ENCODE assay signal across 8 mouse cellular contexts in genomic region chr7:41633221-41633984, GRCm38 (mm10). TPM values are rescaled to one million over a fixed set of nuclear protein-coding genes. Genes with fewer than 3 reads are reported as not detected.
DNase-seq lines count a peak whose midpoint lies in the region; ATAC-seq lines count a peak whose summit lies in the region.

No protein-coding gene starts in this region.

- no peaks in the 10 kb centered on the region; the same call in 1 of the 2 replicates for H3K9me3 ChIP-seq in hindbrain, embryonic 11.5 days (ENCODE audit: control insufficient read depth, low read length)

- DNase-seq in Muller cell, postnatal 12 days (ENCODE audit: inconsistent ontology term), result peak; percentile 96
- DNase-seq in cerebellum, adult 9-11 months, result peak; percentile 97
- peak; percentile 93 to 95 for DNase-seq in frontal cortex, adult 2 months (ENCODE audit: extremely low spot score in 1 of 2, low spot score in 1 of 2)
- peak; percentile 88 for DNase-seq in hindbrain, embryonic 11.5 days (ENCODE audit: low spot score)
- DNase-seq in layer of hippocampus, postnatal 10 days (ENCODE audit: low spot score in 2 of 2), result peak; percentile 91 to 93
- DNase-seq in lung, postnatal 10 days, result peak; percentile 95
- peak; percentile 85 for DNase-seq in ovary, postnatal 36 days (ENCODE audit: low spot score)
- DNase-seq in thymus, postnatal 25 days, result peak; percentile 83

- WGBS in hindbrain, embryonic 11.5 days, result under 1% methylated on average over 25 of the region's 26 CpGs

- H3K27me3 ChIP-seq in hindbrain, embryonic 11.5 days (ENCODE audit: control insufficient read depth, insufficient read depth, low read length), result no peaks in the 10 kb centered on the region

- no peaks in the 10 kb centered on the region for H3K4me1 ChIP-seq in hindbrain, embryonic 11.5 days (replicated peaks; ENCODE audit: control insufficient read depth, insufficient read depth, low read length)

- H3K27ac ChIP-seq in hindbrain, embryonic 11.5 days (ENCODE audit: low read depth, low read length), result peak overlapping the region; percentile 89

- peak overlapping the region; percentile 83 for H3K4me2 ChIP-seq in hindbrain, embryonic 11.5 days (replicated peaks; ENCODE audit: low read depth, low read length)

- H3K9ac ChIP-seq in hindbrain, embryonic 11.5 days (ENCODE audit: low read depth, low read length), result peak overlapping the region; percentile 56

- H3K36me3 ChIP-seq in hindbrain, embryonic 11.5 days (ENCODE audit: control insufficient read depth, insufficient read depth, low read length), result peaks cover 3% of the 10 kb centered on the region; the same call in 1 of the 2 replicates

- peak; percentile 97 for ATAC-seq in hindbrain, embryonic 11.5 days (ENCODE audit: low FRiP score)

- peak overlapping the region; percentile 50 for H3K4me3 ChIP-seq in hindbrain, embryonic 11.5 days (ENCODE audit: low read depth, low read length)

RNA-seq across cellular contexts. Expression of gene Zfp788, which starts 0.4 kb away (rescaled TPM):
- polyA plus RNA-seq in frontal cortex, adult 2 months (2012; rRNA removed), result 18.6 and 21.1 TPM in 2 replicates
- 19.4 and 19.5 TPM in 2 replicates for polyA plus RNA-seq in hindbrain, embryonic 11.5 days (2014; fragmentation: Nextera tagmentation; extraction: Ambion mirVana)
- total RNA-seq in layer of hippocampus, postnatal 10 days (2021), result 10 to 100 TPM; 29.5 to 36.2 TPM

RNA-seq across cellular contexts. Expression of gene 2610021A01Rik, which starts 34.4 kb away (rescaled TPM):
- 13.2 and 13.6 TPM in 2 replicates for polyA plus RNA-seq in frontal cortex, adult 2 months (2012; rRNA removed)
- 17.2 and 18.6 TPM in 2 replicates for polyA plus RNA-seq in hindbrain, embryonic 11.5 days (2014; fragmentation: Nextera tagmentation; extraction: Ambion mirVana)
- total RNA-seq in layer of hippocampus, postnatal 10 days (2021), result 10 to 100 TPM; 28.6 to 32.5 TPM

RNA-seq across cellular contexts. Expression of gene Gm6871, which starts 59.9 kb away (rescaled TPM):
- not detected in 2 replicates for polyA plus RNA-seq in frontal cortex, adult 2 months (2012; rRNA removed)
- not detected in 2 replicates for polyA plus RNA-seq in hindbrain, embryonic 11.5 days (2014; fragmentation: Nextera tagmentation; extraction: Ambion mirVana)
- total RNA-seq in layer of hippocampus, postnatal 10 days (2021), result under 1 TPM in 1 of 2 experiments, not detected in 1; 0.25 TPM

Comparison
In these comparisons a context has a peak if more than half of its experiments do, and no peak if none do; other contexts are left out.
1. Peak in every context shown above with its lines: DNase-seq, ATAC-seq, H3K4me3 ChIP-seq and H3K27ac ChIP-seq.